ENCODE assay signal across 26 mouse cellular contexts in the genomic region with DNA sequence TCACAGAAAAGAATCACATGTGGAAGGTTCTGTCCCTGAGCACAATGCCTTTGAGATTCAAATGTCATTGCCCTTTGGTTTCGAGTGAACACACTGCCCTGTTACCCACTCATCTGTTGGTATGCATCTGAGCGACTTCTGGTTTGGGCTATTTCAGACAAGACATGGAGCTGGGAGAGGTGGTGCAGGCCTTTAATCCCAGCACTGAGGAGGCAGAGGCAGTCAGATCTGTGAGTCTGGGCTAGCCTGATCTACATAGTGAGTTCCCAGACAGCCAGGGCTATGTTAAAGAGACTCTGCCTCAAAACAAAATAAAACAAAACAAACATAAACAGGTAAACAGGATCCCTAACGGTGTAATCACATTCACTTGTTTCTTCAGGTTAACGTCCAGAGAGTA. TPM values are rescaled to one million over a fixed set of nuclear protein-coding genes. Genes with fewer than 3 reads are reported as not detected.
DNase-seq lines count a peak whose midpoint lies in the region; ATAC-seq and TF ChIP-seq lines count a peak whose summit lies in the region.
"Had no signal": no experiment of that assay in that cellular context is flagged by ENCODE, and none has a peak within 500 bp of the region (broad histone marks: within the 10 kb centered on the region; RNA-seq: fewer than 3 reads in every experiment).

No protein-coding gene starts in this region.

- no peak for DNase-seq in hindbrain, postnatal 0 days (ENCODE audit: low spot score)
- peak; percentile 3 for DNase-seq in liver, embryonic 11.5 days (ENCODE audit: low spot score)
- no peak for DNase-seq in liver, postnatal 0 days
- DNase-seq: adrenal gland, adult 8-10 months; adrenal gland, postnatal 25 days; gastrocnemius, postnatal 25 days had no signal

- TF ChIP-seq EP300 in liver, postnatal 0 days (IDR thresholded peaks at IDR 0.05; ENCODE audit: low read depth) = no peak

- H3K9ac ChIP-seq in hindbrain, embryonic 13.5 days = no peak overlapping the region
- no peak overlapping the region for H3K9ac ChIP-seq in hindbrain, postnatal 0 days (replicated peaks; ENCODE audit: low read length)
- H3K9ac ChIP-seq in liver, embryonic 11.5 days (ENCODE audit: low read depth, low read length) = no peak overlapping the region
- no peak overlapping the region for H3K9ac ChIP-seq in liver, postnatal 0 days (replicated peaks)
- H3K9ac ChIP-seq in neural tube, embryonic 13.5 days = no peak overlapping the region
- H3K9ac ChIP-seq in neural tube, embryonic 15.5 days (replicated peaks) = no peak overlapping the region
- H3K9ac ChIP-seq: embryonic facial prominence, embryonic 13.5 days; forebrain, embryonic 13.5 days; forebrain, postnatal 0 days; hindbrain, embryonic 12.5 days had no signal

- no peak overlapping the region for H3K4me3 ChIP-seq in hindbrain, embryonic 13.5 days
- H3K4me3 ChIP-seq in hindbrain, postnatal 0 days (ENCODE audit: low read length) = no peak overlapping the region
- H3K4me3 ChIP-seq in liver, embryonic 11.5 days (ENCODE audit: low read depth, low read length) = no peak overlapping the region
- H3K4me3 ChIP-seq in liver, postnatal 0 days (ENCODE audit: low read depth, low read length) = no peak overlapping the region
- H3K4me3 ChIP-seq in neural tube, embryonic 13.5 days = no peak overlapping the region
- no peak overlapping the region for H3K4me3 ChIP-seq in neural tube, embryonic 15.5 days (replicated peaks)
- H3K4me3 ChIP-seq: embryonic facial prominence, embryonic 10.5 days; embryonic facial prominence, embryonic 13.5 days; erythroblast, embryonic 14.5 days; forebrain, embryonic 13.5 days; heart, adult 2 months; hindbrain, embryonic 12.5 days had no signal

- no peaks in the 10 kb centered on the region for H3K9me3 ChIP-seq in hindbrain, embryonic 13.5 days
- H3K9me3 ChIP-seq in hindbrain, postnatal 0 days (ENCODE audit: low read length) = no peaks in the 10 kb centered on the region
- H3K9me3 ChIP-seq in liver, embryonic 11.5 days (ENCODE audit: control insufficient read depth, low read length) = no peaks in the 10 kb centered on the region
- no peaks in the 10 kb centered on the region for H3K9me3 ChIP-seq in liver, postnatal 0 days (ENCODE audit: low read length)
- H3K9me3 ChIP-seq in neural tube, embryonic 13.5 days = no peaks in the 10 kb centered on the region
- H3K9me3 ChIP-seq in neural tube, embryonic 15.5 days (replicated peaks) = no peaks in the 10 kb centered on the region
- H3K9me3 ChIP-seq: embryonic facial prominence, embryonic 10.5 days; embryonic facial prominence, embryonic 13.5 days; forebrain, embryonic 13.5 days; hindbrain, embryonic 12.5 days had no signal

- ATAC-seq in hindbrain, embryonic 13.5 days (ENCODE audit: low FRiP score) = 0 out of 2 replicates have a peak, but pooled peaks have one; percentile 21
- no peak for ATAC-seq in hindbrain, postnatal 0 days
- no peak for ATAC-seq in liver, embryonic 11.5 days (replicated peaks; ENCODE audit: low FRiP score)
- no peak for ATAC-seq in liver, postnatal 0 days
- 0 out of 2 replicates have a peak, but pooled peaks have one; percentile 32 for ATAC-seq in neural tube, embryonic 13.5 days (ENCODE audit: low read depth)
- no peak for ATAC-seq in neural tube, embryonic 15.5 days (ENCODE audit: low FRiP score)

- no peaks in the 10 kb centered on the region for H3K36me3 ChIP-seq in hindbrain, embryonic 13.5 days
- H3K36me3 ChIP-seq in hindbrain, postnatal 0 days (ENCODE audit: insufficient read depth, low read length) = no peaks in the 10 kb centered on the region
- no peaks in the 10 kb centered on the region for H3K36me3 ChIP-seq in liver, embryonic 11.5 days (ENCODE audit: control insufficient read depth, insufficient read depth, low read length)
- H3K36me3 ChIP-seq in liver, postnatal 0 days (replicated peaks; ENCODE audit: insufficient read depth, low read length) = no peaks in the 10 kb centered on the region
- no peaks in the 10 kb centered on the region for H3K36me3 ChIP-seq in neural tube, embryonic 13.5 days
- H3K36me3 ChIP-seq in neural tube, embryonic 15.5 days = no peaks in the 10 kb centered on the region
- H3K36me3 ChIP-seq: embryonic facial prominence, embryonic 10.5 days; embryonic facial prominence, embryonic 13.5 days; hindbrain, embryonic 12.5 days had no signal

- H3K27ac ChIP-seq in hindbrain, embryonic 13.5 days = no peak overlapping the region
- no peak overlapping the region for H3K27ac ChIP-seq in hindbrain, postnatal 0 days
- no peak overlapping the region for H3K27ac ChIP-seq in liver, embryonic 11.5 days (ENCODE audit: low read depth, low read length)
- no peak overlapping the region for H3K27ac ChIP-seq in liver, postnatal 0 days (ENCODE audit: low read depth)
- no peak overlapping the region for H3K27ac ChIP-seq in neural tube, embryonic 13.5 days (replicated peaks)
- H3K27ac ChIP-seq in neural tube, embryonic 15.5 days (replicated peaks) = no peak overlapping the region
- H3K27ac ChIP-seq: embryonic facial prominence, embryonic 10.5 days; embryonic facial prominence, embryonic 13.5 days; forebrain, embryonic 13.5 days; heart, adult 2 months; hindbrain, embryonic 12.5 days had no signal

- 79% methylated on average over 4 of the region's 4 CpGs for WGBS in hindbrain, embryonic 13.5 days
- WGBS in hindbrain, postnatal 0 days = 74% methylated on average over 4 of the region's 4 CpGs
- WGBS in liver, embryonic 11.5 days = 70% methylated on average over 4 of the region's 4 CpGs
- 67% methylated on average over 4 of the region's 4 CpGs for WGBS in liver, postnatal 0 days (ENCODE audit: insufficient replicate concordance)
- WGBS in neural tube, embryonic 13.5 days = 81% methylated on average over 4 of the region's 4 CpGs
- 74% methylated on average over 4 of the region's 4 CpGs for WGBS in neural tube, embryonic 15.5 days

- TF ChIP-seq CTCF in hindbrain, postnatal 0 days (IDR thresholded peaks at IDR 0.05; ENCODE audit: low read depth) = no peak
- no peak for TF ChIP-seq CTCF in liver, postnatal 0 days (IDR thresholded peaks at IDR 0.05; ENCODE audit: low read depth)

- no peaks in the 10 kb centered on the region for H3K4me1 ChIP-seq in hindbrain, embryonic 13.5 days (replicated peaks)
- no peaks in the 10 kb centered on the region for H3K4me1 ChIP-seq in hindbrain, postnatal 0 days (ENCODE audit: insufficient read depth, low read length)
- no peaks in the 10 kb centered on the region for H3K4me1 ChIP-seq in liver, embryonic 11.5 days (replicated peaks; ENCODE audit: control insufficient read depth, insufficient read depth, low read length)
- H3K4me1 ChIP-seq in liver, postnatal 0 days (ENCODE audit: insufficient read depth) = no peaks in the 10 kb centered on the region; the same call in 1 of the 2 replicates
- no peaks in the 10 kb centered on the region for H3K4me1 ChIP-seq in neural tube, embryonic 13.5 days (replicated peaks)
- no peaks in the 10 kb centered on the region for H3K4me1 ChIP-seq in neural tube, embryonic 15.5 days
- H3K4me1 ChIP-seq: embryonic facial prominence, embryonic 10.5 days; embryonic facial prominence, embryonic 13.5 days; forebrain, embryonic 13.5 days; hindbrain, embryonic 12.5 days had no signal

- H3K4me2 ChIP-seq in hindbrain, embryonic 13.5 days = no peak overlapping the region
- no peak overlapping the region for H3K4me2 ChIP-seq in hindbrain, postnatal 0 days (ENCODE audit: low read depth, low read length)
- H3K4me2 ChIP-seq in liver, embryonic 11.5 days = no peak overlapping the region
- H3K4me2 ChIP-seq in liver, postnatal 0 days (ENCODE audit: low read depth, low read length) = no peak overlapping the region
- H3K4me2 ChIP-seq in neural tube, embryonic 13.5 days = no peak overlapping the region
- H3K4me2 ChIP-seq in neural tube, embryonic 15.5 days = no peak overlapping the region
- H3K4me2 ChIP-seq: embryonic facial prominence, embryonic 13.5 days; forebrain, embryonic 13.5 days; heart, embryonic 11.5 days; hindbrain, embryonic 12.5 days had no signal

- peaks cover 6% of the 10 kb centered on the region; the same call in 1 of the 2 replicates for H3K27me3 ChIP-seq in hindbrain, embryonic 13.5 days
- no peaks in the 10 kb centered on the region for H3K27me3 ChIP-seq in hindbrain, postnatal 0 days (ENCODE audit: insufficient read depth, low read length)
- no peaks in the 10 kb centered on the region for H3K27me3 ChIP-seq in liver, embryonic 11.5 days (replicated peaks; ENCODE audit: control insufficient read depth, insufficient read depth, low read length)
- H3K27me3 ChIP-seq in liver, postnatal 0 days (ENCODE audit: insufficient read depth, low read length) = no peaks in the 10 kb centered on the region
- H3K27me3 ChIP-seq in neural tube, embryonic 13.5 days = peaks cover 7% of the 10 kb centered on the region
- no peaks in the 10 kb centered on the region for H3K27me3 ChIP-seq in neural tube, embryonic 15.5 days (replicated peaks)
- H3K27me3 ChIP-seq: embryonic facial prominence, embryonic 13.5 days; forebrain, embryonic 13.5 days; hindbrain, embryonic 12.5 days had no signal

RNA-seq across cellular contexts. Expression of a gene that starts 13.8 kb away (rescaled TPM):
- polyA plus RNA-seq in hindbrain, embryonic 13.5 days (2015; fragmentation: Nextera tagmentation; extraction: Ambion mirVana) = 131 and 134 TPM in 2 replicates
- total RNA-seq in hindbrain, postnatal 0 days (2014; rRNA removed) = 55.2 and 73.6 TPM in 2 replicates
- polyA plus RNA-seq in hindbrain, postnatal 0 days (2015; fragmentation: Nextera tagmentation; extraction: Ambion mirVana) = 103 and 104 TPM in 2 replicates
- 93.1 and 94.0 TPM in 2 replicates for polyA plus RNA-seq in liver, embryonic 11.5 days (2014; fragmentation: Nextera tagmentation; extraction: Ambion mirVana)
- polyA plus RNA-seq in liver, postnatal 0 days (2015; fragmentation: Nextera tagmentation; extraction: Ambion mirVana) = 32.0 and 34.9 TPM in 2 replicates
- polyA plus RNA-seq in neural tube, embryonic 13.5 days (2015; fragmentation: Nextera tagmentation; extraction: Ambion mirVana) = 131 and 143 TPM in 2 replicates
- 121 and 135 TPM in 2 replicates for polyA plus RNA-seq in neural tube, embryonic 15.5 days (2015; fragmentation: Nextera tagmentation; extraction: Ambion mirVana)

RNA-seq across cellular contexts. Expression of a gene that starts 24.5 kb away (rescaled TPM):
- 3.1 and 4.0 TPM in 2 replicates for polyA plus RNA-seq in hindbrain, embryonic 13.5 days (2015; fragmentation: Nextera tagmentation; extraction: Ambion mirVana)
- 3.9 and 5.1 TPM in 2 replicates for total RNA-seq in hindbrain, postnatal 0 days (2014; rRNA removed)
- 2.4 and 2.7 TPM in 2 replicates for polyA plus RNA-seq in hindbrain, postnatal 0 days (2015; fragmentation: Nextera tagmentation; extraction: Ambion mirVana)
- polyA plus RNA-seq in liver, embryonic 11.5 days (2014; fragmentation: Nextera tagmentation; extraction: Ambion mirVana) = 1.6 and 4.1 TPM in 2 replicates
- 0.49 and 0.63 TPM in 2 replicates for polyA plus RNA-seq in liver, postnatal 0 days (2015; fragmentation: Nextera tagmentation; extraction: Ambion mirVana)
- polyA plus RNA-seq in neural tube, embryonic 13.5 days (2015; fragmentation: Nextera tagmentation; extraction: Ambion mirVana) = 3.7 and 4.9 TPM in 2 replicates
- 4.7 and 6.8 TPM in 2 replicates for polyA plus RNA-seq in neural tube, embryonic 15.5 days (2015; fragmentation: Nextera tagmentation; extraction: Ambion mirVana)

RNA-seq across cellular contexts. Expression of a gene that starts 31.4 kb away (rescaled TPM):
- not detected in 2 replicates for polyA plus RNA-seq in hindbrain, embryonic 13.5 days (2015; fragmentation: Nextera tagmentation; extraction: Ambion mirVana)
- not detected in 2 replicates for total RNA-seq in hindbrain, postnatal 0 days (2014; rRNA removed)
- polyA plus RNA-seq in hindbrain, postnatal 0 days (2015; fragmentation: Nextera tagmentation; extraction: Ambion mirVana) = not detected in 2 replicates
- 0.18 and 0.34 TPM in 2 replicates for polyA plus RNA-seq in liver, embryonic 11.5 days (2014; fragmentation: Nextera tagmentation; extraction: Ambion mirVana)
- 0.06 and 0.44 TPM in 2 replicates for polyA plus RNA-seq in liver, postnatal 0 days (2015; fragmentation: Nextera tagmentation; extraction: Ambion mirVana)
- polyA plus RNA-seq in neural tube, embryonic 13.5 days (2015; fragmentation: Nextera tagmentation; extraction: Ambion mirVana) = 0.29 and 0.45 TPM in 2 replicates
- 0.38 TPM in 1 of 2 replicates, not detected in the other for polyA plus RNA-seq in neural tube, embryonic 15.5 days (2015; fragmentation: Nextera tagmentation; extraction: Ambion mirVana)
- total RNA-seq: adrenal gland, postnatal 25 days; forebrain, postnatal 0 days; gastrocnemius, postnatal 25 days; hematopoietic stem cell, adult 5-6 weeks; MEL had no signal
- polyA plus RNA-seq: brain, embryonic 14.5 days; C2C12; CD4-positive, CD25-positive, alpha-beta regulatory T cell, adult 4 months; cortical plate, adult 2 months; embryonic facial prominence, embryonic 10.5 days; embryonic facial prominence, embryonic 13.5 days; erythroblast, embryonic 14.5 days; forebrain, embryonic 13.5 days; forebrain, postnatal 0 days; frontal cortex, adult 2 months; hindbrain, embryonic 12.5 days; hindbrain, embryonic 16.5 days; inflammation-experienced regulatory T-cells, adult 6 months had no signal

Comparison
In these comparisons a context has a peak if more than half of its experiments do, and no peak if none do; other contexts are left out.
1. ATAC-seq: peak in hindbrain, embryonic 13.5 days (single experiment) and neural tube, embryonic 13.5 days (single experiment); none in hindbrain, postnatal 0 days (single experiment), liver, embryonic 11.5 days (single experiment), liver, postnatal 0 days (single experiment) and neural tube, embryonic 15.5 days (single experiment).